Mouse (Mus musculus) olfactory bulb, adult 2 months (tissue): ENCODE measurements around the gene Cx3cr1. TPM values are rescaled to one million over a fixed set of nuclear protein-coding genes. Genes with fewer than 3 reads are reported as not detected.

Experiments
- H3K27ac ChIP-seq: fragments of 200-500 bp; 2 replicates; pipeline ENCODE4 v1.5.1; 2012; ENCODE audit warnings: low read depth, low read length; ENCODE audit not compliant: insufficient read depth
- H3K4me1 ChIP-seq: fragments of 200-500 bp; 2 replicates; pipeline ENCODE4 v1.6.1; 2012; ENCODE audit warnings: low read length; ENCODE audit not compliant: control insufficient read depth, insufficient read depth
- H3K4me3 ChIP-seq: fragments of 200-500 bp; 2 replicates; pipeline ENCODE4 v1.5.1; 2012; ENCODE audit warnings: mild to moderate bottlenecking, low read depth, low read length, moderate library complexity; ENCODE audit not compliant: insufficient read depth
- CTCF ChIP-seq: fragments of 200-500 bp; IDR thresholded peaks from 2 replicates; pipeline ENCODE4 v1.5.1; 2012; ENCODE audit warnings: low read depth, mild to moderate bottlenecking, low read length, moderate library complexity; ENCODE audit not compliant: insufficient read depth
- POLR2A ChIP-seq: fragments of 200-500 bp; IDR thresholded peaks from 2 replicates; pipeline ENCODE4 v1.6.1; 2012; ENCODE audit warnings: mild to moderate bottlenecking, low read depth, low read length, moderate library complexity; ENCODE audit not compliant: insufficient read depth
- WGBS: fragments of 180-500 bp; shearing (Covaris S2); methylation state at CpG from one replicate; pipeline ENCODE4 v1.1.7; 2018; 5-methylcytosine and 5-hydroxymethylcytosine counted together
- polyA plus RNA-seq: library from polyadenylated mRNA; stranded (reverse); fragments of >200 nt; gene quantifications from 2 replicates; pipeline ENCODE4 v1.2.4, GENCODE M21; 2012; ENCODE audit warnings: low replicate concordance; ENCODE audit not compliant: missing spikeins, insufficient read depth, insufficient read length

Cx3cr1 gene
- polyA plus RNA-seq, 1 experiment, result not detected

- Histone ChIP-seq H3K27ac (no peak overlapping the region), H3K4me3 (no peak overlapping the region), H3K4me1 (peaks cover 33% of the 10 kb centered on the region)
- 61% methylated on average over 12 of the region's 12 CpGs for WGBS
- TF ChIP-seq CTCF (no peak), POLR2A (no peak)
These were observed 97.1 kb downstream of the Cx3cr1 start for GRCm38 (mm10) chr9:119972582-119972981.

DNA sequence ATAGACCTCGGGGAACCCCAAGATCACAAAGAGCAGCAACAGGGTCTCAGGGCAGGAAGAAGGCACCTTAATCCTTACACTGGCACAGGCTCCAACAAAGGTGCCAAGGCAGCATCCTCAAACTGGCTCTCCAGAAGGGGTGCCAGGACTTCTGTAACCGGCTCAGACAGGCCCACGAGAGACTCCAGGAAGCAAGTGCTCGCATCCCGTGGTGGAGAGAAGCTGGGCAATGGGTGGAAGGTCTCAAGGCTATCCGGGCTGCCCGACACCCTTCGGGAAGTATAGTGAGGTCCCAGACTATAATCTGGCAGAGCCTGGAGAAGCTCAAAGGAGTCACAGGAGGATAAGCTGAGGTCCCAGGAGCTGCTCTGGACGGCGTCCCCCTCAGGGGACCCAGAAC, 97.5 kb downstream of the Cx3cr1 start:
- Histone ChIP-seq H3K4me1 (peaks cover 34% of the 10 kb centered on the region), H3K27ac (no peak overlapping the region), H3K4me3 (no peak overlapping the region)
- no peak for TF ChIP-seq CTCF
- 86% methylated on average over 10 of the region's 10 CpGs for WGBS

- Histone ChIP-seq H3K4me3 (no peak overlapping the region), H3K4me1 (peaks cover 37% of the 10 kb centered on the region), H3K27ac (no peak overlapping the region)
- no peak for TF ChIP-seq CTCF
- WGBS, result 71% methylated on average over 7 of the region's 7 CpGs
These were observed 98.7 kb downstream of the Cx3cr1 start for GRCm38 (mm10) chr9:119970763-119971656.

GRCm38 (mm10) chr9:119970221-119970620, 99.5 kb downstream of the Cx3cr1 start:
- 65% methylated on average over 6 of the region's 6 CpGs for WGBS
- Histone ChIP-seq H3K27ac (no peak overlapping the region), H3K4me3 (no peak overlapping the region), H3K4me1 (peaks cover 44% of the 10 kb centered on the region)
- TF ChIP-seq CTCF (no peak), POLR2A (no peak)

GRCm38 (mm10) chr9:119969811-119970210, 99.9 kb downstream of the Cx3cr1 start:
- H3K4me3 ChIP-seq, result no peak overlapping the region
- TF ChIP-seq CTCF (no peak), POLR2A (no peak)
- no peak overlapping the region for H3K27ac ChIP-seq
- H3K4me1 ChIP-seq, result peaks cover 44% of the 10 kb centered on the region
- 93% methylated on average over 7 of the region's 7 CpGs for WGBS

DNA sequence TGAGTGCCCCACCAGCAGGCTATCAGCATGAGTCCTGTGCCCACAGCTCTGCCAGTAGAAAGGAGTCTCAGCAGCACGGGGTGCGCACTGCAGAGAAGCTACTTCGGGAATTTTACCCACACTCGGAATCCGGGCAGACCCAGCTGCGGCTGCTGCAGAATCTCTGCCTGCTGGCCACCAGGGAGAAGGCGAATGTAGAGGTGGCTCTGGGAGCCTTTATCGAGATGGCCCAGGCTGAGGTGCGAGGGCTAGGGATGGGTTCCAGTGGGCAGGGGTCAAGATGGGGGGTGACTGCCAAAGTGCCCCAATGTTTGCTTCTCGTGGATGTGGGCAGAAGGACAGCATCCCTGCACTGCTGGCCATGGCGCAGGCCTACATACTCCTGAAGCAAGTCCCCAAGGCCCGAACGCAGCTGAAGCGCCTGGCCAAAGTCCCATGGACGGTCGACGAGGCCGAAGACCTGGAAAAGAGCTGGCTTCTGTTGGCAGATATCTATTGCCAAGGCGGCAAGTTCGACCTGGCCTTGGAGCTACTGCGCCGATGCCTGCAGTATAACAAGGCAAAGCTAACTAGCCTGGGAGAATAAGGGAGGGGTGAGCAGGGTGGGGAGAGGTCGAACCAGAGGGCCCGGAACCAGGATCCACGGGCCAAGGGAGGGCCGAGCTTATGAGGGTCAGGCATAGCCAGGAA, 103.3 kb downstream of the Cx3cr1 start:
- peaks cover 44% of the 10 kb centered on the region for H3K4me1 ChIP-seq
- TF ChIP-seq POLR2A, result no peak
- WGBS, result 87% methylated on average over 26 of the region's 26 CpGs

GRCm38 (mm10) chr9:119965186-119965585, 104.5 kb downstream of the Cx3cr1 start:
- 21% methylated on average over 3 of the region's 3 CpGs for WGBS
- H3K27ac ChIP-seq, result no peak overlapping the region
- no peak overlapping the region for H3K4me3 ChIP-seq
- TF ChIP-seq POLR2A (no peak), CTCF (no peak)
- H3K4me1 ChIP-seq, result peaks cover 32% of the 10 kb centered on the region

More for the DNA sequence above, 103.3 kb downstream of the Cx3cr1 start:
- H3K4me3 ChIP-seq, result no peak overlapping the region
- H3K27ac ChIP-seq, result no peak overlapping the region

- Histone ChIP-seq H3K4me1 (peaks cover 30% of the 10 kb centered on the region), H3K27ac (no peak overlapping the region), H3K4me3 (no peak overlapping the region)
- TF ChIP-seq POLR2A (no peak), CTCF (no peak)
- 93% methylated on average over 3 of the region's 3 CpGs for WGBS
These were observed 105.5 kb downstream of the Cx3cr1 start for GRCm38 (mm10) chr9:119964206-119964605.

DNA sequence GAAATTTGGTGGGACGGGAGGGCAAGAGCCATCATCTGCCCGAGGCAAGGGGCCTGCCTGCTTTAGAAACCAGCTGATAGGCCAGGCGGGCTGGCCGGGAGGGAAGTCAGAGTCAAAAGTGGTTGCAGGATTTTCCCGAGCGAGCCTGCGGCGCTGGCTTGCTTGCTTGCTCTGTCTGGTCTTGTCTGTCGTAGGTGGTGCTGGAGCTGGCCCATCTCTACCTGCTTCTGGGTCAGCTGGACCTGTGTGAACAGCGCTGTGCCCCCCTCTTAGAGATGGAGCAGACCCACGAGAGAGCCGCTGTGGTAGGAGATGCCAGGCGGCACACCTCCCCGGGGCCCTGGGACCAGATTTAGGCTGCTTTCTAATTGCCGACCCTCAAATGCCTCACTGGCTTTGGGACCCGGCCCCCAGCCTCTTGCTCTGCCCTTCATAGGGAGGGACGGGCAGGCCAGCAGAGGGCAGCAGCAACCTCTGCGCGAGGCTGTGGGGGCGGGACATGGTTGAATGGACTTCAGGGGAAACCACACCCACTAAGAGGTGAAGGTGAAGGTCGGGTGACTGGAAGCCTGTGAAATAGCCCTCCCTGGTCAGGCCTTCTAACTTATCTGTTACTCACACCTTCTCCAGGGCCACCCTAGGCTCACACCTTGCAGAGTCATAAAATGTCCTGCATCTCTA, 106.6 kb downstream of the Cx3cr1 start:
- TF ChIP-seq POLR2A (no peak), CTCF (peak; percentile 64)
- H3K4me3 ChIP-seq, result no peak overlapping the region
- H3K27ac ChIP-seq, result no peak overlapping the region
- H3K4me1 ChIP-seq, result peaks cover 25% of the 10 kb centered on the region
- 49% methylated on average over 21 of the region's 21 CpGs for WGBS
